Mouse (Mus musculus) CH12.LX (cell line): ENCODE data around the gene Ube2u. TPM values are rescaled to one million over a fixed set of nuclear protein-coding genes. Genes with fewer than 3 reads are reported as not detected.

Experiments
- DNase-seq: peaks from one replicate; pipeline ENCODE4 v3.0.0-alpha.2; 2013; ENCODE audit errors: extremely low read depth
- H3K27ac ChIP-seq: 2 replicates; pipeline ENCODE4 v1.5.1; 2012; ENCODE audit warnings: low read depth, mild to moderate bottlenecking, control low read depth, moderate library complexity; ENCODE audit not compliant: insufficient read depth
- H3K27me3 ChIP-seq: replicated peaks from 2 replicates; pipeline ENCODE3; 2012; ENCODE audit warnings: inconsistent platforms
- H3K36me3 ChIP-seq, 2 experiments: replicated peaks in 1 of 2; 2 replicates each; pipeline versions ENCODE3 to v1.6.1; 2012; ENCODE audit warnings: inconsistent platforms in 1 of 2, low read length in 1 of 2, mild to moderate bottlenecking in 1 of 2, mixed read lengths in 1 of 2, moderate library complexity in 1 of 2; ENCODE audit not compliant: control insufficient read depth in 1 of 2, insufficient read depth in 1 of 2
- H3K4me1 ChIP-seq, 2 experiments: 2 replicates each; pipeline ENCODE4 v1.6.1; 2012; ENCODE audit warnings: inconsistent platforms in 1 of 2, moderate library complexity in 1 of 2; ENCODE audit not compliant: insufficient read depth in 2 of 2, control insufficient read depth in 1 of 2
- H3K4me2 ChIP-seq: 2 replicates; pipeline ENCODE4 v1.6.1; 2012; ENCODE audit warnings: low read depth, mild to moderate bottlenecking, control low read depth; ENCODE audit not compliant: poor library complexity, insufficient read depth, severe bottlenecking
- H3K4me3 ChIP-seq, 3 experiments: fragments of 150-350 bp in 1 of 3; sonication (generic) in 1 of 3; replicated peaks in 1 of 3; 2 replicates each; pipeline versions ENCODE3 to v1.5.1; 2011 to 2012; ENCODE audit warnings: low read depth in 2 of 3, low read length in 2 of 3, mild to moderate bottlenecking in 2 of 3, moderate library complexity in 2 of 3, control low read depth in 1 of 3, improper control_type of control experiment in 1 of 3, inconsistent platforms in 1 of 3, mixed read lengths in 1 of 3; ENCODE audit not compliant: poor library complexity in 1 of 3
- H3K79me2 ChIP-seq: replicated peaks from 2 replicates; pipeline ENCODE4 v1.6.1; 2012; ENCODE audit warnings: mild to moderate bottlenecking, moderate library complexity; ENCODE audit not compliant: control insufficient read depth, poor library complexity, insufficient read depth, severe bottlenecking; ENCODE audit errors: extremely low read depth
- H3K9ac ChIP-seq: 2 replicates; pipeline ENCODE4 v1.6.1; 2012; ENCODE audit warnings: low read depth, mild to moderate bottlenecking, control low read depth, moderate library complexity; ENCODE audit not compliant: insufficient read depth
- H3K9me3 ChIP-seq: replicated peaks from 2 replicates; pipeline ENCODE3; 2012; ENCODE audit warnings: low read length, inconsistent platforms, mixed read lengths
- E2F4 ChIP-seq: IDR thresholded peaks from 2 replicates; pipeline ENCODE4 v1.6.1; 2011; ENCODE audit warnings: low read depth, low read length, improper control_type of control experiment; ENCODE audit not compliant: insufficient replicate concordance
- EP300 ChIP-seq: IDR thresholded peaks from 2 replicates; pipeline ENCODE4 v1.6.1; 2011; ENCODE audit warnings: low read length, improper control_type of control experiment
- ETS1 ChIP-seq: conservative IDR thresholded peaks from 2 replicates; pipeline ENCODE4 v1.6.1; 2012; ENCODE audit warnings: low read depth, mild to moderate bottlenecking, inconsistent platforms, low read length, improper control_type of control experiment, moderate library complexity
- HCFC1 ChIP-seq: IDR thresholded peaks from 2 replicates; pipeline ENCODE4 v1.6.1; 2012; ENCODE audit warnings: low read depth, mild to moderate bottlenecking, inconsistent platforms, low read length, improper control_type of control experiment
- IRF4 ChIP-seq: IDR thresholded peaks from 2 replicates; pipeline ENCODE4 v1.6.1; 2014; ENCODE audit warnings: low read depth, mild to moderate bottlenecking, inconsistent platforms, low read length, improper control_type of control experiment
- JUN ChIP-seq: IDR thresholded peaks from 2 replicates; pipeline ENCODE4 v1.6.1; 2011; ENCODE audit warnings: low read depth, mild to moderate bottlenecking, low read length, improper control_type of control experiment, moderate library complexity; ENCODE audit not compliant: insufficient read depth
- JUND ChIP-seq: conservative IDR thresholded peaks from 2 replicates; pipeline ENCODE4 v1.6.1; 2011; ENCODE audit warnings: low read depth, low read length, improper control_type of control experiment
- MAX ChIP-seq: IDR thresholded peaks from 2 replicates; pipeline ENCODE4 v1.6.1; 2011; ENCODE audit warnings: low read length, improper control_type of control experiment
- MAZ ChIP-seq: IDR thresholded peaks from 2 replicates; pipeline ENCODE4 v1.6.1; 2012; ENCODE audit warnings: low read depth, mild to moderate bottlenecking, inconsistent platforms, low read length, improper control_type of control experiment, moderate library complexity
- MEF2A ChIP-seq: IDR thresholded peaks from 2 replicates; pipeline ENCODE4 v1.6.1; 2014; ENCODE audit warnings: low read depth, mild to moderate bottlenecking, inconsistent platforms, low read length, improper control_type of control experiment, borderline replicate concordance
- MXI1 ChIP-seq: IDR thresholded peaks from 2 replicates; pipeline ENCODE4 v1.6.1; 2011; ENCODE audit warnings: mild to moderate bottlenecking, low read depth, low read length, improper control_type of control experiment
- MYC ChIP-seq: IDR thresholded peaks from 2 replicates; pipeline ENCODE4 v1.6.1; 2011; ENCODE audit warnings: low read depth, mild to moderate bottlenecking, improper control_type of control experiment, low read length
- POLR2AphosphoS2 ChIP-seq: IDR thresholded peaks from 2 replicates; pipeline ENCODE4 v1.6.1; 2011; ENCODE audit warnings: low read depth, low read length, improper control_type of control experiment
- SIN3A ChIP-seq: IDR thresholded peaks from 2 replicates; pipeline ENCODE4 v1.6.1; 2012; ENCODE audit warnings: low read length, improper control_type of control experiment, inconsistent platforms
- TBP ChIP-seq: conservative IDR thresholded peaks from 2 replicates; pipeline ENCODE4 v1.6.1; 2011; ENCODE audit warnings: low read depth, low read length, improper control_type of control experiment
- TCF12 ChIP-seq: IDR thresholded peaks from 2 replicates; pipeline ENCODE4 v1.6.1; 2014; ENCODE audit warnings: low read depth, mild to moderate bottlenecking, inconsistent platforms, low read length, improper control_type of control experiment
- UBTF ChIP-seq: IDR thresholded peaks from 2 replicates; pipeline ENCODE4 v1.6.1; 2012; ENCODE audit warnings: low read depth, mild to moderate bottlenecking, inconsistent platforms, low read length, improper control_type of control experiment, moderate library complexity
- USF2 ChIP-seq: conservative IDR thresholded peaks from 2 replicates; pipeline ENCODE4 v1.6.1; 2011; ENCODE audit warnings: low read depth, low read length, improper control_type of control experiment
- ZKSCAN1 ChIP-seq: IDR thresholded peaks from 2 replicates; pipeline ENCODE4 v1.6.1; 2012; ENCODE audit warnings: low read depth, inconsistent platforms, low read length, improper control_type of control experiment, borderline replicate concordance
- dilution Hi-C: fragments of 300-500 bp; cut with MboI; formaldehyde crosslinking; loops from 2 replicates; pipeline ENCODE4 v1.14.3; 2020; ENCODE audit warnings: low sequenced_read_pairs; ENCODE audit not compliant: extremely low pct_unique_long_range_greater_than_20kb, extremely low pct_ligation_motif_present
- in situ Hi-C: fragments of 300-500 bp; cut with MboI; formaldehyde crosslinking; loops from 3 replicates; pipeline ENCODE4 v1.14.3; 2019; ENCODE audit warnings: low sequenced_read_pairs, low pct_ligation_motif_present, low pct_unique_long_range_greater_than_20kb, mixed read lengths
- polyA plus RNA-seq: library from polyadenylated mRNA; unstranded; fragments of >175 nt; gene quantifications from 2 replicates; pipeline ENCODE4 v1.2.1, GENCODE M21; 2012; ENCODE audit warnings: low read depth; ENCODE audit not compliant: insufficient read length
- total RNA-seq, 2 experiments: library from RNA; depleted of rRNA; stranded (reverse); fragments of 300-350 nt in 1 of 2; fragments of >200 nt in 1 of 2; gene quantifications; 2 replicates each; pipeline ENCODE4 v1.2.3; 2012 to 2014

The Ube2u gene
- total and polyA plus RNA-seq, 3 experiments, result not detected

DNA sequence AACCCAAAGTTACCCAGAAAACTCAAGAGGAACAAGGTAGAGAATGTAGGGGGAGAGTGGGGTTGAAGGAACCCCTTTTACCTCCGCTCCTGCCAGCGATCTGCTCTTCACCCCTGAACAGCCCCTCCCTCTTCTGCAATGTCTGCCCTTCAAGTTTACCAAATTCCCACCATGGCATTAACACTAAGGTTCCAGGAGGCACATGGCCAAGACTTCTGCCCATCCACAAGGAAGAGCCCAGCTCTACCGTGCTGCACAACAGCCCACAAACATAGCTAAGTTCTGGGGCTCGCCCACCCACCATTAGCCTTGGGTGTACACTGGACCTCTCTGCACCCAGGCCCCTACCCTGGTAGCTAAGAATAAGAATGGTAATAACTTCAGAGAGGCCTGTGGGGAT lies 117.1 kb downstream of the Ube2u start:
- dilution Hi-C loops, result no loop called here

DNA sequence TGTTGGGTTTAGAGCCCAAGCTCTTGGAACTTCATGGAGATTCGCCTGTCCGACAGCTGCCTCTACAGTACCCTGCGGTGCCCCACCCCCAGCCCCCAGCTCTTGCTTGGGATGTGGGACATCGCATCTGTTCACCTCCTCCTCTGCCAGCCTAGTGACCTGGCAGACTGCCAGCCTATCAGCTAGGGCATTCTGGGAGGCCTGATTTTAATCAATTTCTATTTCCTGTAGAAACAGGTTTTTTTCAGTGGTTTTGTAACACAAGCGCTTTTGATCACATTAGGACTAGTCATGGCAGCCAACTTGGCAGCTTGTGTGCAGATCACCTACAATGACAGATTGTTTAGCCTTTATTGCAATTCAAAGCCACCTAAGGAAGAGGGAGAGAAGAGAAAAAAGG lies 118.0 kb downstream of the Ube2u start:
- no peaks in the 10 kb centered on the region for H3K79me2 ChIP-seq
- H3K27me3 ChIP-seq, result no peaks in the 10 kb centered on the region
- in situ Hi-C loops, result no loop called here
- peaks cover 81% of the 10 kb centered on the region for H3K9me3 ChIP-seq
- H3K9ac ChIP-seq, result no peak overlapping the region
- TF ChIP-seq ETS1, result no peak
- TF ChIP-seq SIN3A, result no peak
- TF ChIP-seq MEF2A, result no peak
- TF ChIP-seq TCF12, result no peak
- H3K4me1 ChIP-seq, result no peaks in the 10 kb centered on the region
- no peak overlapping the region for H3K4me2 ChIP-seq
- no peak overlapping the region for H3K4me3 ChIP-seq
- no peak for DNase-seq
- dilution Hi-C loops, result no loop called here
- no peak overlapping the region for H3K27ac ChIP-seq
- H3K36me3 ChIP-seq, result no peaks in the 10 kb centered on the region

More for the DNA sequence above, 117.1 kb downstream of the Ube2u start:
- no peak overlapping the region for H3K4me2 ChIP-seq
- no peaks in the 10 kb centered on the region for H3K79me2 ChIP-seq
- H3K36me3 ChIP-seq, result no peaks in the 10 kb centered on the region
- no peaks in the 10 kb centered on the region for H3K27me3 ChIP-seq
- no peak for TF ChIP-seq ZKSCAN1
- no peak for TF ChIP-seq MYC
- TF ChIP-seq JUND, result no peak
- no peak for TF ChIP-seq E2F4
- TF ChIP-seq EP300, result no peak
- TF ChIP-seq IRF4, result no peak
- no peak for TF ChIP-seq MXI1
- no peak for TF ChIP-seq JUN
- no peak for TF ChIP-seq HCFC1
- TF ChIP-seq POLR2AphosphoS2, result no peak
- no peak for TF ChIP-seq USF2
- TF ChIP-seq MAZ, result no peak
- no peak for TF ChIP-seq UBTF
- no peak for TF ChIP-seq TBP
- no peak for TF ChIP-seq MAX
- no peaks in the 10 kb centered on the region for H3K4me1 ChIP-seq
- H3K27ac ChIP-seq, result no peak overlapping the region
- no peak overlapping the region for H3K9ac ChIP-seq
- DNase-seq, result no peak
- in situ Hi-C loops, result no loop called here
- H3K9me3 ChIP-seq, result peaks cover 79% of the 10 kb centered on the region
- no peak overlapping the region for H3K4me3 ChIP-seq
